Mouse (Mus musculus): Measurements from ENCODE around the gene Stk10.

DNA sequence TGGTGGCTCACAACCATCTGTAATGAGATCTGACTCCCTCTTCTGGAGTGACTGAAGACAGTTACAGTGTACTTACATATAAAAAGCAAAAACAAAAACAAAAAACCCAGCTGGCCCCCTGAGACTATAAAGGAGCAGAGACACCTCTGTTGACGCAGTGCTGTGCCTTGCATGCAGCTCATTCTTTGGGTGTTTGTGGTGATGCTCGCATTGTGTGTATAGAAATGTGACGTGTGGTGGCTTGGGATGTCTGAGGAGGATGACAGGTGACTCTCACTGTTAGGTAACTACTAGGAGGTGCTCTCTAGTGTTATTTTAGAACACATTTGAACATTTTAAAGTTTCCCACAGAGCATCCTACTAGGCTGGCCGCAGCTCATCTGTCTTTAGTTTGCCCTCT lies 2.5 kb downstream of the Stk10 start:
- TF ChIP-seq CTCF (IDR thresholded peaks at IDR 0.05; ENCODE audit: borderline replicate concordance, extremely low read depth, insufficient read depth, insufficient read length) (no peak), POLR2A (IDR thresholded peaks at IDR 0.05; ENCODE audit: borderline replicate concordance, extremely low read depth, insufficient read depth, insufficient read length, poor library complexity, severe bottlenecking) (no peak)

All from brain, embryonic 14.5 days (tissue).